Mouse (Mus musculus): Measurements from ENCODE around the gene Sft2d1.
"Not testable (repeated sequence)": the region's sequence is repeated elsewhere in the genome, so short reads cannot be mapped to it uniquely, and the experiment has no call there.

- TF ChIP-seq TAL1, GATA1 (IDR thresholded peaks at IDR 0.05; ENCODE audit: low read length): not testable (repeated sequence)
Measured at GRCm38 (mm10) chr17:8264638-8265037, 46.3 kb upstream of the Sft2d1 start.

All from erythroblast, embryonic 14.5 days (primary cell).